Mouse (Mus musculus): ENCODE results near the gene Tmem216. TPM values are rescaled to one million over a fixed set of nuclear protein-coding genes. Genes with fewer than 3 reads are reported as not detected.

Gene Tmem216
- polyA plus RNA-seq, 1 experiment from 2014 or later, result 23.9 TPM

DNA sequence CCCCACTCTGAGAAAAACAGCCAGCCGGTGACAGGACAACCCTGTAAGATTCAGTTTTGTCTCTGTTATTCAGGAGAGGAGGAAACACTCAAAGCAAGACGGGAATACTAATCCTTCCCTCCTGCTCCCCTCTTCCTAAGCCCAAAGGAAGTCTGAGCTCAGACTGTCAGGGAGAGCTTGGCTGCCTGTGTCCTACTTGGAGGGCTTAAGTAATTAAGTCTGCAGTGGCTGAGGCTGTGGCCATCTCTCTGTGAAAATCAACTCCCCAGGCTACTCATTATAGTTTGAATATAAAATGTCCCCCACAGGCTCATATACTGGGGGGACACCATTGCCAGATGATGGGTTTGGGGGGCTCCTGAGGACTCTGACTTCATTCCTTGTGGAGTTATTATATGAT lies 59.1 kb downstream of the Tmem216 start:
- TF ChIP-seq EP300 (optimal IDR thresholded peaks at IDR 0.05) (no peak), CTCF (IDR thresholded peaks at IDR 0.05; ENCODE audit: low read depth) (no peak)
- Histone ChIP-seq H3K4me1 (replicated peaks; ENCODE audit: control insufficient read depth, insufficient read depth) (no peaks in the 10 kb centered on the region), H3K9me3 (ENCODE audit: control insufficient read depth, low read length) (no peaks in the 10 kb centered on the region), H3K4me2 (replicated peaks; ENCODE audit: low read depth) (no peak overlapping the region), H3K36me3 (ENCODE audit: control insufficient read depth, insufficient read depth, low read length) (0 out of 2 replicates have a peak, but pooled peaks cover 7% of the 10 kb centered on the region), H3K9ac (ENCODE audit: low read length) (no peak overlapping the region), H3K27ac (replicated peaks) (no peak overlapping the region), H3K4me3 (ENCODE audit: low read depth, low read length) (no peak overlapping the region), H3K27me3 (ENCODE audit: control insufficient read depth, insufficient read depth, low read length) (no peaks in the 10 kb centered on the region)
- WGBS, result 60% methylated on average over 2 of the region's 2 CpGs
- no peak for DNase-seq (ENCODE audit: low spot score)
- no peak for ATAC-seq (ENCODE audit: low FRiP score, low TSS enrichment)

DNA sequence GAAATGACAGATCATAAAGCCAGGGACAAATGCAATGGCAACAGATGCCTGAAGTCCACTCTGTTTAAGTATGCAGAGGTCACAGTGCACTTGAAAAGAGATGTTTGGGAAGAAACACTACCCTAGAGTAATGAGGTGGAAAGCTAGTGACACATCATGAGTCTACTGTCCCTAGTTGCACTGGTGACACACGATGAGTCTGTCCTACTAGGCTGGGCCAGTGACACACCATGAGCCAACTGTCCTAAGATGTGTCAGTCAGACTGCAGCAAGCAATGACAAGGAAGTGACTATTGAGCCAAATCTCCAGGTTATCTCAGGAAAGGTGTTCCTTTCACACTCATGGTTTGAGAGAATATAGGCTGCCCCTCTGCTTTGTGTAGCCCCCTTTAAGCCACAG lies 60.4 kb downstream of the Tmem216 start:
- 83% methylated on average over 1 of the region's 1 CpGs for WGBS
- TF ChIP-seq CTCF (IDR thresholded peaks at IDR 0.05; ENCODE audit: low read depth) (no peak), EP300 (optimal IDR thresholded peaks at IDR 0.05) (no peak)
- no peak for ATAC-seq (ENCODE audit: low FRiP score, low TSS enrichment)
- no peak overlapping the region for H3K4me3 ChIP-seq (ENCODE audit: low read depth, low read length)
- no peak overlapping the region for H3K27ac ChIP-seq (replicated peaks)
- H3K27me3 ChIP-seq (ENCODE audit: control insufficient read depth, insufficient read depth, low read length), result no peaks in the 10 kb centered on the region
- H3K9ac ChIP-seq (ENCODE audit: low read length), result no peak overlapping the region
- no peak overlapping the region for H3K4me2 ChIP-seq (replicated peaks; ENCODE audit: low read depth)
- H3K9me3 ChIP-seq (ENCODE audit: control insufficient read depth, low read length), result no peaks in the 10 kb centered on the region
- no peak for DNase-seq (ENCODE audit: low spot score)
- 0 out of 2 replicates have a peak, but pooled peaks cover 2% of the 10 kb centered on the region for H3K36me3 ChIP-seq (ENCODE audit: control insufficient read depth, insufficient read depth, low read length)
- H3K4me1 ChIP-seq (replicated peaks; ENCODE audit: control insufficient read depth, insufficient read depth), result no peaks in the 10 kb centered on the region

DNA sequence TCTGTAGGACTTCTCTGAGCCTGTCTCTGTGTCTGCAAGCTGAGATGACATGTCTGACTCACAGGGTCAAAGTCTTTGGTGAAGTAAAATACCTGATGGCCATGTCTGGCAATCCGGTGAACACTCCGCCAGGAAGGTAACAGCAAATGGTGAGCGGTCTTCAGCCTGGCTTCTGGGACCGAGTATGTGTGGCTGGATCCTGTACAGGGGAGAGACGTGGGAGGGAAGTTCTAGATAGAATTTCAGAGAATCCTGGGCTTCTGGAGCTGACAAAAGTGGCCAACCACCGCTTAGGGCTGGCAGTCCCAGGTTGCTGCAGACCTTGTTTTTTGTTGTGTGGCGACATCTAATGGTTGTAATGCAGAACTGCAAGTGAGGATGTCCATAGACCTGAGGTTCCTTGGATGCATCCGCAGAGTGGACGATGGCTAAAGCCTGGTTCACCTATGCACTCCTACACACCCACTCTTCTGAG lies 69.7 kb downstream of the Tmem216 start:
- Histone ChIP-seq H3K4me2 (replicated peaks; ENCODE audit: low read depth) (no peak overlapping the region), H3K27ac (replicated peaks) (no peak overlapping the region), H3K36me3 (ENCODE audit: control insufficient read depth, insufficient read depth, low read length) (no peaks in the 10 kb centered on the region), H3K9me3 (ENCODE audit: control insufficient read depth, low read length) (no peaks in the 10 kb centered on the region), H3K4me3 (ENCODE audit: low read depth, low read length) (no peak overlapping the region), H3K4me1 (replicated peaks; ENCODE audit: control insufficient read depth, insufficient read depth) (no peaks in the 10 kb centered on the region), H3K9ac (ENCODE audit: low read length) (no peak overlapping the region), H3K27me3 (ENCODE audit: control insufficient read depth, insufficient read depth, low read length) (no peaks in the 10 kb centered on the region)
- ATAC-seq (ENCODE audit: low FRiP score, low TSS enrichment) (peak; percentile 76), DNase-seq (ENCODE audit: low spot score) (peak; percentile 61)
- WGBS, result 19% methylated on average over 9 of the region's 9 CpGs
- no peak for TF ChIP-seq EP300 (optimal IDR thresholded peaks at IDR 0.05)
- peak; percentile 96 for TF ChIP-seq CTCF (IDR thresholded peaks at IDR 0.05; ENCODE audit: low read depth)

Other genes with a start within 250 kb of the Tmem216 start
- gene Syt7, start 167.1 kb downstream of the Tmem216 start, polyA plus RNA-seq (2015; fragmentation: Nextera tagmentation; extraction: Ambion mirVana), result 2.7 and 4.3 TPM in 2 replicates
- 2.8 and 3.3 TPM in 2 replicates for gene Lrrc10b, start 98.8 kb downstream of the Tmem216 start, polyA plus RNA-seq (2015; fragmentation: Nextera tagmentation; extraction: Ambion mirVana)
- 0.15 and 0.16 TPM in 2 replicates for gene Ppp1r32, start 73.3 kb downstream of the Tmem216 start, polyA plus RNA-seq (2015; fragmentation: Nextera tagmentation; extraction: Ambion mirVana)
- gene Cpsf7, start 31.0 kb downstream of the Tmem216 start, polyA plus RNA-seq (2015; fragmentation: Nextera tagmentation; extraction: Ambion mirVana), result 12.5 and 16.7 TPM in 2 replicates
- gene Sdhaf2, start 30.1 kb downstream of the Tmem216 start, polyA plus RNA-seq (2015; fragmentation: Nextera tagmentation; extraction: Ambion mirVana), result 37.4 and 38.9 TPM in 2 replicates
- 15.7 and 16.7 TPM in 2 replicates for gene Cyb561a3, start 20.9 kb upstream of the Tmem216 start, polyA plus RNA-seq (2015; fragmentation: Nextera tagmentation; extraction: Ambion mirVana)
- gene Tmem138, start 21.1 kb upstream of the Tmem216 start, polyA plus RNA-seq (2015; fragmentation: Nextera tagmentation; extraction: Ambion mirVana), result 11.4 and 12.2 TPM in 2 replicates
- 108 and 110 TPM in 2 replicates for gene Ddb1, start 49.1 kb upstream of the Tmem216 start, polyA plus RNA-seq (2015; fragmentation: Nextera tagmentation; extraction: Ambion mirVana)
- gene Tkfc, start 49.4 kb upstream of the Tmem216 start, polyA plus RNA-seq (2015; fragmentation: Nextera tagmentation; extraction: Ambion mirVana), result 6.3 and 6.7 TPM in 2 replicates
- gene Vwce, start 78.0 kb upstream of the Tmem216 start, polyA plus RNA-seq (2015; fragmentation: Nextera tagmentation; extraction: Ambion mirVana), result 0.51 and 0.61 TPM in 2 replicates
- 22,358 and 23,362 TPM in 2 replicates for gene Pga5, start 121.8 kb upstream of the Tmem216 start, polyA plus RNA-seq (2015; fragmentation: Nextera tagmentation; extraction: Ambion mirVana)
- gene Vps37c, start 132.5 kb upstream of the Tmem216 start, polyA plus RNA-seq (2015; fragmentation: Nextera tagmentation; extraction: Ambion mirVana), result 48.6 and 57.3 TPM in 2 replicates
- 1.6 and 1.8 TPM in 2 replicates for gene Cd5, start 182.8 kb upstream of the Tmem216 start, polyA plus RNA-seq (2015; fragmentation: Nextera tagmentation; extraction: Ambion mirVana)